Mouse (Mus musculus) ES-E14 (cell line): ENCODE results near the gene Sell.

Source experiments
- CHD2 ChIP-seq: IDR thresholded peaks from 2 replicates; pipeline ENCODE4 v1.6.1; 2014; ENCODE audit warnings: mild to moderate bottlenecking, low read depth, low read length, inconsistent platforms
- MAFK ChIP-seq: IDR thresholded peaks from 2 replicates; pipeline ENCODE4 v1.6.1; 2014; ENCODE audit warnings: mild to moderate bottlenecking, low read depth, low read length, inconsistent platforms; ENCODE audit not compliant: insufficient read depth
- ZNF384 ChIP-seq: IDR thresholded peaks from 2 replicates; pipeline ENCODE4 v1.6.1; 2012; ENCODE audit warnings: low read depth, low read length, inconsistent platforms

DNA sequence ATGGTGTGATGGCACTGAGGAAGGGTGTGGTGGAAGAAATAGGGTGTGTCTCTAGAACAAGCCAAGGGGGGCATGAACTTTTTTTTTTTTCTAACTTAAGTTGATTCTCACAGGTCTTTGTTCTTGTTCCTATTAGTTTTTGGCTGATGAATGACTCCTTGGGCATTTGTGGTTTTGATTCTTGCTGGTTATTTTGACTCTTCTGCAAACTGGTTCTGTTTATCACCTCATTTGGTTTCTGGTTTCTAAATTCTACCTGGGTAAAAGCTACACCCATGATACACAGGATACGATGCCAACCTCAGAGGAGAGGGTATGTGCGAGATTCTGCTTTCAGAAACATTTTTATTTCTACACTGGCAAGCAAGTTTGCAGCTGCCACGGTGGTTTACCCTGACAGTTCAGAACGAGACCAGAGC, 16.6 kb downstream of the Sell start:
- TF ChIP-seq ZNF384 = no peak
- TF ChIP-seq CHD2 = no peak
- no peak for TF ChIP-seq MAFK
